Mouse (Mus musculus): ENCODE measurements at regions not wholly inside any gene's neighbourhood (a gene's known extent, or its start where the extent isn't known, plus 50 kb on each side); places are given as distances from the start of the nearest gene placed in this dataset.

DNA sequence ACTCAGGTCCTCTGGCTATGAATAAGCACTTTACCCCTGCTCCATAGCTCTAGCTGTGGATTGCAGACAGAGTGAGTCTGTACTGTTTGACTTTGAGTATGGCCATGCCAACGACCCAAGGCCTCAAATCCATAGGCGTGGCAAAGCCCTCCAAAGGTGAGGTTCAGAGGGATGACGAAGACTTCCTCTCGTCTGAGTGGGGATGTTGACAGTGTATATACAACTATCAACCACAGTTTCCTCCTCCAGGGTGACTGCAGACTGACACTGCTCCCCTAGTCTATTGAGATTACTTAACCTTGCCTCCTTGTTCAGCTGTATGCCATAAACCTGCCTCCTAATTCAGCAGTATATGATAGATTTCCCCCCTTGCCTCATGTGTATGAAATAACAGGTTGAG lies 80.7 kb upstream of the Tle4 start:
- intact Hi-C loops (cut with DNase I), result no loop called here
- DNase-seq (ENCODE audit: extremely low spot score in 1 of 2, low spot score in 2 of 2), result no peak

GRCm38 (mm10) chr19:14676929-14677328 lies 79.1 kb upstream of the Tle4 start:
- no peak for DNase-seq (ENCODE audit: extremely low spot score in 1 of 2, low spot score in 2 of 2)
- intact Hi-C loops (cut with DNase I), result no loop called here

- no peak for DNase-seq (ENCODE audit: extremely low spot score in 1 of 2, low spot score in 2 of 2)
- intact Hi-C loops (cut with DNase I), result loop anchor here (2.0 kb wide), 1 partner anchor 72 kb away; the partner anchor contains the start of gene Tle4
Observed at GRCm38 (mm10) chr19:14670821-14671104, 72.9 kb upstream of the Tle4 start.

- DNase-seq (ENCODE audit: extremely low spot score in 1 of 2, low spot score in 2 of 2), result no peak
- intact Hi-C loops (cut with DNase I), result loop anchor here (2.0 kb wide), 1 partner anchor 71 kb away; the partner anchor contains the start of gene Tle4
Observed at GRCm38 (mm10) chr19:14670078-14670820, 72.4 kb upstream of the Tle4 start.

GRCm38 (mm10) chr19:14668512-14669181 lies 70.8 kb upstream of the Tle4 start:
- no peak for DNase-seq (ENCODE audit: extremely low spot score in 1 of 2, low spot score in 2 of 2)
- intact Hi-C loops (cut with DNase I), result no loop called here

- DNase-seq (ENCODE audit: extremely low spot score in 1 of 2, low spot score in 2 of 2), result no peak
- intact Hi-C loops (cut with DNase I), result no loop called here
Observed at GRCm38 (mm10) chr19:14664682-14665417, 67.0 kb upstream of the Tle4 start.

- intact Hi-C loops (cut with DNase I), result no loop called here
- DNase-seq (ENCODE audit: extremely low spot score in 1 of 2, low spot score in 2 of 2), result no peak
Observed at GRCm38 (mm10) chr19:14664096-14664586, 66.3 kb upstream of the Tle4 start.

GRCm38 (mm10) chr19:14663350-14663749 lies 65.5 kb upstream of the Tle4 start:
- intact Hi-C loops (cut with DNase I), result no loop called here
- no peak for DNase-seq (ENCODE audit: extremely low spot score in 1 of 2, low spot score in 2 of 2)

DNA sequence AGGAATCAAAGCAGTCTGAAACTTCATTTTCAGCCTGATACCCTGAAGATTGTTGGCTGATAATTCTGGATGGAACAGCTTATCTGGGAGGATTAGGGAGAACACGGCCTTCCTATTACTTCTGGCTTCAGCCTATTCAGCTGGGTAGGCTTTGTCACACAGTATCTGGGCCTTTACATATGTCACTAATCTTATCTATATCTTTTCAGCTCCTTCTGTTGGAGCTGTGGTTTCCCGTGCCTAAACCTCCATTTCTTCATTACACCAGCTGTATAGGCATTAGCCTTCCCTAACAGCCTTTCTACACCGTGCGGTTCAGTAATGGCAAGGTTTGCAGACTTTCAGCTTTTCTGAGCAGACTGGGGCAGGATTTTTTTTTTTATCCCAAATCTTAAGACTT lies 61.9 kb upstream of the Tle4 start:
- no peak for DNase-seq (ENCODE audit: extremely low spot score in 1 of 2, low spot score in 2 of 2)
- intact Hi-C loops (cut with DNase I), result no loop called here

DNA sequence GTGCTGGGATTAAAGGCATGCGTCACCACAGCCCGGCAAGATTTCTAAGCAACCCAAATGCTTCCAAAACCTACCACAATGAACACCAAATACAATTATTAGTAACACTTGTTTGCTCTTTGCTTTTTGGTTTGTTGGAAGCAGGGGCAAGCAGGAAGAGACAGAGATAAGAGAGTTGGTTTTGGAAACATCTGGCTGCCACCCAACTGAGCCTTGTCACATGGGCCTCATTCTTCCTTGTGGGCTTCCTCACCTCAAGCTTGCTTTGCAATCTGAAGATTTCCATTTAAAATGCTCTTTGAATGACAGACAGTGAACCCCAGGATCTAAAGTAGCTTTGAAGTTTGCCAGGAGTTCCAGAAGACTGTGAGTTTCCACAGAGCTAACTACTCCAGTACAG lies 60.6 kb upstream of the Tle4 start:
- intact Hi-C loops (cut with DNase I), result no loop called here
- no peak for DNase-seq (ENCODE audit: extremely low spot score in 1 of 2, low spot score in 2 of 2)

DNA sequence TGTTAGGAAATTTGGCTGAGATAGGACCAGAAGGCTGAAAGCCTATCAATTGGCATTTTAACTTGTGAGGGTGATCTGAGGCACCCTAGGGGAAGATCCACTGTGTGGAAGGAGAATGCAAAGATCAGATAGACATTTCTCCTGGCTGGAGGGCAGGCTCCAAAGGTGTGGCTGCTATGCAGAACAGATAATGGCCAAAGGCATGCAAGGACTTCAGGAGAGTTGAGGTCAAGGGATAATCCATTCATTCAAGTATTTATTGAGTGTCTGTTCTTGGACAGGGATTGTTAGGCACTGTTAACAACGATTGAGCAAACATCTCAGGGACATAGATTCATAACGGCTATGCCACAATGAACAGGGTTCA lies 58.2 kb upstream of the Tle4 start:
- intact Hi-C loops (cut with DNase I), result no loop called here

GRCm38 (mm10) chr19:14655302-14656021 lies 57.6 kb upstream of the Tle4 start:
- intact Hi-C loops (cut with DNase I), result no loop called here
- DNase-seq (ENCODE audit: extremely low spot score in 1 of 2, low spot score in 2 of 2), result no peak

More for the DNA sequence above, 58.2 kb upstream of the Tle4 start:
- no peak for DNase-seq (ENCODE audit: extremely low spot score in 1 of 2, low spot score in 2 of 2)
